Mouse (Mus musculus) layer of hippocampus, postnatal 25 days (tissue): ENCODE data around the gene Hrh2. TPM values are rescaled to one million over a fixed set of nuclear protein-coding genes. Genes with fewer than 3 reads are reported as not detected.

ENCODE experiments used
- DNase-seq, 2 experiments: peaks; one replicate each; pipeline ENCODE4 v3.0.0; 2022; ENCODE audit warnings: mixed read lengths in 2 of 2, low spot score in 1 of 2; ENCODE audit errors: extremely low spot score in 1 of 2
- total RNA-seq, 2 experiments: library from RNA; stranded (reverse); gene quantifications; 2 replicates each; pipeline ENCODE4 v1.2.3; 2021

Gene Hrh2
- total RNA-seq: 1 to 10 TPM; 5.6 to 6.9 TPM

- peak in 1 of 2 experiments; percentile 41 for DNase-seq
These were observed at the start of gene Hrh2 for GRCm38 (mm10) chr13:54192021-54192481. Gene Hrh2, plus strand, starts transcription at chr13:54192129.

DNA sequence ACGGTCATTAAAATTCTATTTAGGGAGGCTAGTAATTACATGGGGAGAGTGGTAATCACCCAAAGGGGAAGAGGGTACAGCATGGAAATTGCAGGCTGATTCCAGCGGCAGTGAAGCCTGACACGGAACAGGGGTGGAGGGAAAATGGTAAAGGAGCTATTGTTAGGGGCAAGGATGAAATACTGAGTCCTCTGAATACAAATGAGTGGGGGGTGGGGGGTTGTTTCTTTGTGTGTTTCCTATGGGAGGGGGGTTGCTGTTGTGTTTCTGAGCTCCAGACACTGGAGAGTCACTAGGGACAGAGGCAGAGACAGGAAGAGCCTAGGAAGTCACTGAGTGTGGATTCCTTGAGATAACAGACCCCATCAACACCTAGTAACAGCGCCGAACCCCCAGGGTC, 48.1 kb upstream of the Hrh2 start:
- DNase-seq: no peak

- DNase-seq: no peak
These were observed 47.3 kb upstream of the Hrh2 start for GRCm38 (mm10) chr13:54144624-54145023.

- peak in 1 of 2 experiments; percentile 19 for DNase-seq
These were observed 44.6 kb upstream of the Hrh2 start for GRCm38 (mm10) chr13:54147328-54147727.

GRCm38 (mm10) chr13:54152421-54152820, 39.5 kb upstream of the Hrh2 start:
- no peak for DNase-seq

DNA sequence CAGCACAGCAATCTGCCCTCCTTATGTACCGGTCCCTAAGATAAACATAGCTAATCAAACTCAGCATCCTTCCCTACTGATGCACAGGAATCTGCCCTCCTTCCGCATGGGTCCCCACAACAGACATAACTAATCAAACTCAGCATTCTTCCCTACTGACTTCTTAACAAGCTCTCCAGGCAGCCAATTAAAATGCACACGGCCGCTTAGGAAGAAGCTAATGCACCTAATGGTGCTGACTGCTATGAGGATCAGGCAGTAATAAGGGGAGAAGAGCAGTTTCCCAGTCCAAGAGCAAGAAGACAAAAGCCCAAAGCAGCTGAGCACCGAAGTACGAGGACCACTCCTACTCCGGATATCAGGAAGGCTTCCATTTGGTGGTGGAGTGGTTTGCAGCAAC, 39.0 kb upstream of the Hrh2 start:
- no peak for DNase-seq

GRCm38 (mm10) chr13:54153672-54154218, 38.2 kb upstream of the Hrh2 start:
- DNase-seq: no peak

DNA sequence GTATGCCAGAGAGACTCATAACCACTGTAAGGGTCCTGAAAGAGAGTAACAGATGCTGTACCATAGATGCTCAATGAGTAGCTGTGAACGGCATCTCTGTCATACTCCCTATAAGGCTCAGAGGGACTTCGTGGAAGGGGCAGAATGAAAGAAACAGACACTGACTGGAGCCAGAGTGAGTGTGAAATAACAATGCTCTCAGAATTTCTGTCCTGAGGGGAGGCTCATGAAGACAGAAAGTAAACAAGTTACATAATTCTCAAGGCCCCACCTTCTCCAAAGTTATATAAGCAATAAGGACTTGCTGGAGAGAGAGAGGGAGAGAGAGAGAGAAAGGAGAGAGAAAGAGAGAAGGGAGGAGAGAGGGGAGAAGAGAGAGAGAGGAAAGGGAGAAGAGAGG, 36.1 kb upstream of the Hrh2 start:
- no peak for DNase-seq

DNA sequence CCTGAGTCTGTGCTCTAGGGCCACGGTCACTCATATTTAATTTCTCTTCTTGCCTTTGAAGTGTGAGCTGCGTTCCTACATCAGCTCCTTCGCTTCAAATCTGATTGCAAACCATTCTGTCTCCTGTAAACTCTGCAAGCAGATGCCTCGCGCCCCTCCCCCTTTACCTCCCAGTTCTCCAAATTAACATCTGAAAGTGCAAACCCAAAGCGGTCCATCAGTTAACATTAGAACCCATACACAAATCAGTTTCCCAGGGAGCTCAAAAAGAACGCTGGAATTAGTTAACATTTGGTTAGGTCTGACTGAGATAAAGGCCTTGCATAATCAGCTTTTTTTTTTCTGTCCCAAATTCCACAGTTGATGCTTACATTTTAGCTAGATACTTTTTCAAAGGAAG, 32.7 kb upstream of the Hrh2 start:
- DNase-seq: no peak

DNA sequence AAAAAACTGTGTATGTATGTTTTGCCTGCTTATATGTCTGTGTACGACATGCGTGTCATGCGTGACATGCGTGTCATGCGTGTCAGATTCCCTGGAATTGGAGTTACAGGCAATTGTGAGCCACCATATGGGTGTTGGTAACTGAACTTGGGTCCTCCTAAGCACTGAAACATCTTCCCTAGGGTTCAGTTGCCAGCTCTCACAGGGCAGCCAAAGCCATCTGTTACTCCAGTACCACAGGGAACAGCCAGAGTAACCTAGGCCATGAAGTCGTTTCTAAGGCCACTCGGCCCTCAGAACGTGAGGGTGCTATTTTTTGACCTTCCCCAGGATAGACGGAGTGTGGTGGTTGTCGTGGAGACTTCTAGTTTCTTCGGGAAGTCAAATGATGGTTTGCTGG, 32.2 kb upstream of the Hrh2 start:
- no peak for DNase-seq

- DNase-seq: no peak
These were observed 31.4 kb upstream of the Hrh2 start for GRCm38 (mm10) chr13:54160546-54160945.

- no peak for DNase-seq
These were observed 30.4 kb upstream of the Hrh2 start for GRCm38 (mm10) chr13:54161514-54161913.

GRCm38 (mm10) chr13:54163363-54163762, 28.6 kb upstream of the Hrh2 start:
- no peak for DNase-seq

- DNase-seq: no peak
These were observed 27.5 kb upstream of the Hrh2 start for GRCm38 (mm10) chr13:54164462-54164861.

- DNase-seq: no peak
These were observed 26.9 kb upstream of the Hrh2 start for GRCm38 (mm10) chr13:54165066-54165465.

- DNase-seq: no peak
These were observed 26.2 kb upstream of the Hrh2 start for GRCm38 (mm10) chr13:54165765-54166164.

DNA sequence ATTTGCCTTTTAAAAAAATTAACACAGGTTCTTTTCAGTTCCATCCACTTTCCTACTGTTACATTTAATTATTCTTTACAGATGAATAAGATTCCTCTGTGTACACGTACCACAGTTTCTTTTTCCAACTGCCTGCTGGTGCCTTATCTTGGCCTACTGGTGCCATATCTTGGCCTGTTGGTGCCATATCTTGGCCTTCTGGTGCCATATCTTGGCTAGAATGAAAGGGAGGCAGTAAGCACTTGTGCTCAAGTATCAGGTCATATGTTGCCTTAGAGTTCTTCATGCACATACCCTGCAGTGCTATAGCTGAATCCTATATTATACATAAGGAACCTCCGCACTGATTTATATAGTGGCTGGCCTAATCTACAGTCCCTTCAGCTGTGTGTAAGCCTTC, 24.9 kb upstream of the Hrh2 start:
- no peak for DNase-seq

DNA sequence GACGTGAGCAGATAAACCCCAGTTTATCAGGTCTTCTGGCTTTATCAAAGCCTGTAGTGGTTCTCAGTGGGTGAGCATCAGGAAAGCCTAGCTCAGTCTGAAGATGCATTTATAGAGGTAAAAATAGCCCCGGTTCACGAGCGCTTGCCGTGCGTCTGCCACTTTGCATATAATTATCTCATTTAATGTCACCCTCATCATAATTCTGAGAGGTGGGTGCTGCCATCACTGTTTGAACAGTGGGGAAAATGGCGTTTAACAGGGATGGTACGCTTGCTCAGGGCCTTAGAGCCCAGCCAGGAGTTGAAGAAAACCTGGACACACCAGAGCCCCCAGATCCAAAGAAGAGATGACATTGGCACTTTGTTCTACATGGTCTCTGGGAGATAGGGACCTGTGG, 23.3 kb upstream of the Hrh2 start:
- no peak for DNase-seq

DNA sequence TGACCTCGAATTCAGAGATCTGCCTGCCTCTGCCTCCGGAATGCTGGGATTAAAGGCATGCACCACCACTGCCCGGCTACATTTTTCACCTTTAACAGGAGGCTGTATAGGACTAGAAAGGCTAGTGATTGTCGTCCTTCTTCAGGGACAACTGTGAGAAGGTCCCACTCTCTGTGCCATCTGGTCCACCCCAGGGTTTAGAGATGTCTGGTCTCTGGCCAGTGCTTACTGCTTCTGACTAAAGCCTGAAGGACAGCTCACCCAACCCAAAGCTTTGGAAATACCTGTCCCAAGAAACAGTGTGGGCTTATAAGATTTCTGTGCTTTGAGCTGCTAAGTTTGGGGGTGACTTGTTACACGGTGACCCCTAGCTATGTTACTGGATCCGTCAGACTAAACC, 21.6 kb upstream of the Hrh2 start:
- no peak for DNase-seq

GRCm38 (mm10) chr13:54171346-54171745, 20.6 kb upstream of the Hrh2 start:
- no peak for DNase-seq

DNA sequence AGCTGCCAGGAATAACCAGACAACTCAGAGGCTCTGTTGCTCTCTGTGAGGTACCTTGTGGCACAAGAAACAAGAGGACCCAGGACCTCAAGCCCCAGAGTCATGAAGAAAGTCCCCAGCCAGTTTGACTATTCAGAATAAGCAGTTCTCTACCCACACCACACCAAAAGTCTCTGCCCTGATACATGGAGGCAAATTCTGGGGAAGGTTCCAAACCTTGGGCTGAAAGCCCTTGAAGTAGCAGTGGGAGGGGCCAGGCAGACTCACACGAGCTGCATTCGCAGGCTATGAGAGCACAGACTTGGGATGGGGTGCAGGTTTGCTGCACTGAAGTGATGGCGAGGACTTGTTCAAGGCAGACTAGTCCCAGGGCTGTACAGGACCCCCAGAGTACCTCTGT, 20.2 kb upstream of the Hrh2 start:
- DNase-seq: no peak

GRCm38 (mm10) chr13:54173941-54174340, 18.0 kb upstream of the Hrh2 start:
- DNase-seq: no peak

DNA sequence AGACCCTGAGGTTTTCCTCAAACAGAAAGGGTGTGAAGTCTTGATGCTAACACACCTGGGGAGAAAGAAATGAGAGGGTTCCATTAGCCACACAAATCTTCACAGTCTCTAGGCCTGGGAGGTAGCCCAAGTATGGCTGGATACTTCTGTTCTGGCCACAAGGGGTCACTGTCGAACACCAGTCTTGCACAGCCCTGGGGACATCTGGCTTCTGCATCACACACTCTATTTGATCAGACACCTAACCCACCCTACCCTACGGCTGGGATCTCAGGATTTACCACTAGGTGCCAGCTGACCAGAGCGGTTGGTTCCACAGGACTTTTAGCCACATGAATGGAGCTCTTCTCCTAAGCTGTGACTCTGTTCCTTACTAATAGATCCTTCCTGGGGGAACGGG, 17.2 kb upstream of the Hrh2 start:
- no peak for DNase-seq
